Mouse (Mus musculus) spleen, adult 2 months (tissue): ENCODE measurements around the gene Tenm3. TPM values are rescaled to one million over a fixed set of nuclear protein-coding genes. Genes with fewer than 3 reads are reported as not detected.

Experiments
- DNase-seq, 2 experiments: peaks; one replicate each; pipeline versions ENCODE4 v3.0.0 to v3.0.0-alpha.2; 2012 to 2021; ENCODE audit warnings: low spot score in 2 of 2, low read depth in 1 of 2
- H3K27ac ChIP-seq: fragments of 200-500 bp; 2 replicates; pipeline ENCODE4 v1.5.1; 2012; ENCODE audit warnings: low read length, inconsistent platforms; ENCODE audit not compliant: insufficient read depth
- H3K27me3 ChIP-seq: fragments of 200-500 bp; 2 replicates; pipeline ENCODE4 v1.6.1; 2012; ENCODE audit warnings: mild to moderate bottlenecking, moderate library complexity, low read length, inconsistent platforms; ENCODE audit not compliant: control insufficient read depth, insufficient read depth
- H3K36me3 ChIP-seq: fragments of 200-500 bp; 2 replicates; pipeline ENCODE4 v1.6.1; 2012; ENCODE audit warnings: mild to moderate bottlenecking, low read length, inconsistent platforms; ENCODE audit not compliant: control insufficient read depth, insufficient read depth
- H3K4me1 ChIP-seq: fragments of 200-500 bp; 2 replicates; pipeline ENCODE4 v1.6.1; 2011; ENCODE audit warnings: inconsistent platforms; ENCODE audit not compliant: control insufficient read depth, insufficient read depth, insufficient read length
- H3K4me3 ChIP-seq: fragments of 200-500 bp; 2 replicates; pipeline ENCODE4 v1.5.1; 2011; ENCODE audit warnings: mild to moderate bottlenecking, inconsistent platforms; ENCODE audit not compliant: insufficient read depth, insufficient read length; ENCODE audit errors: extremely low read depth
- CTCF ChIP-seq: fragments of 200-500 bp; IDR thresholded peaks from 2 replicates; pipeline ENCODE4 v1.5.1; 2011; ENCODE audit warnings: mild to moderate bottlenecking, inconsistent platforms; ENCODE audit not compliant: insufficient read depth, insufficient read length, insufficient replicate concordance; ENCODE audit errors: extremely low read depth
- POLR2A ChIP-seq: fragments of 200-500 bp; IDR thresholded peaks from 2 replicates; pipeline ENCODE4 v1.6.1; 2011; ENCODE audit warnings: low read depth, low read length, inconsistent platforms
- WGBS: fragments of 180-500 bp; shearing (Covaris S2); methylation state at CpG from one replicate; pipeline ENCODE4 v1.1.7; 2018; 5-methylcytosine and 5-hydroxymethylcytosine counted together
- polyA plus RNA-seq: library from polyadenylated mRNA; depleted of rRNA; stranded (reverse); fragments of >200 nt; gene quantifications from 2 replicates; pipeline ENCODE4 v1.2.3, GENCODE M21; 2012

The Tenm3 gene
- polyA plus RNA-seq, 1 experiment: 0.48 TPM

DNA sequence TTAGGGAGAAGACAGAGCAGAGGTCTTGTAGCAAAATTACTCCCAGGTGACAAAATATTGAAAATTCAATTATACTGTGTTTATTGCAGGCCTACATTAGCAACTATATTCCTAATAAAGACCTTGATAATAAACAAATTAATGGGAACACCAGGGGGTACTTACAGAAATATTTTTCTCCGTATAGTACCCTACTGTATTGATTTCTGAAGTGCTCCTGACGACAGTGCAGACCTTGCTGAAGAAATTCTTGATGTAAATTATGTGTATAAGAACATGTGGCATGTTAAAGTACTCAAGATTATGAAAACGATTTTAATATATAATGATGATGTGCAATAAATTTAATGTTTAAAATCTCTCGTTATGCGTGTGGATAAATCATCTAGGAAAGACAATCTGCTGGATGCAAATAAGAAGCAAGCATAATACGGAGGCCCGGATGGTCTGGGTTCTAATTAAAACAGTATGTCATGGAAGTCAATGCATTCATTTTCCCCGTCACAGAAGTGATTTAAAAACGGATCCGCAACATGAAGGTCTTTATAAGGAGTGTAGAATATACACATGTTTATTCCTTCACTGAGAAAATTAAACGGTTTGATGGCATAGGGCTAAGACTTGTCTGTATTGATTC lies 221.1 kb downstream of the Tenm3 start:
- TF ChIP-seq CTCF (no peak), POLR2A (no peak)
- WGBS: 89% methylated on average over 11 of the region's 11 CpGs

DNA sequence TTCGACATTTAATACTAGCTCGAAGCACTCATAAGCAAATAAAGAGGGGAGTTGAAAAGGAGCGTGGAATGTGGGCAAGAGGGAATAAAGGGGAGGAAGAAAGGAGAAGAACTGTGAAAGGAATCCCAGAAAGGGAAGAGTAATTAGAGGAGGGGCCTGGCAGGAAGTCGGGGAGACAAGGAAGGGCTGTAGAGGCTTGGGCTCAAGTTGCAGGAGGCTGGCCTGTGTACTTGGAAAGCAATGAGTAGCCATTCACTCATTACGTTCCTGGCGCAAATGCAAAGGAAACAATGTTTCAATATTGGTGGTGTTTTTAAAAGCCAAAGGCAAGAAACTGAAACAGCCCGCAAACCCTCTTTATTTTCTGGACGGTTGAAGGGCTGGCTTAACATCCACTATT lies 228.7 kb downstream of the Tenm3 start:
- WGBS: 53% methylated on average over 8 of the region's 8 CpGs
- H3K27ac ChIP-seq: no peak overlapping the region
- no peaks in the 10 kb centered on the region for H3K4me1 ChIP-seq
- no peaks in the 10 kb centered on the region for H3K27me3 ChIP-seq
- no peaks in the 10 kb centered on the region for H3K36me3 ChIP-seq
- no peak for DNase-seq
- H3K4me3 ChIP-seq: no peak overlapping the region
- no peak for TF ChIP-seq CTCF
- TF ChIP-seq POLR2A: no peak

More for the DNA sequence above, 221.1 kb downstream of the Tenm3 start:
- H3K27me3 ChIP-seq: no peaks in the 10 kb centered on the region
- no peak overlapping the region for H3K27ac ChIP-seq
- DNase-seq: no peak
- no peaks in the 10 kb centered on the region for H3K4me1 ChIP-seq
- H3K36me3 ChIP-seq: no peaks in the 10 kb centered on the region
- H3K4me3 ChIP-seq: no peak overlapping the region

DNA sequence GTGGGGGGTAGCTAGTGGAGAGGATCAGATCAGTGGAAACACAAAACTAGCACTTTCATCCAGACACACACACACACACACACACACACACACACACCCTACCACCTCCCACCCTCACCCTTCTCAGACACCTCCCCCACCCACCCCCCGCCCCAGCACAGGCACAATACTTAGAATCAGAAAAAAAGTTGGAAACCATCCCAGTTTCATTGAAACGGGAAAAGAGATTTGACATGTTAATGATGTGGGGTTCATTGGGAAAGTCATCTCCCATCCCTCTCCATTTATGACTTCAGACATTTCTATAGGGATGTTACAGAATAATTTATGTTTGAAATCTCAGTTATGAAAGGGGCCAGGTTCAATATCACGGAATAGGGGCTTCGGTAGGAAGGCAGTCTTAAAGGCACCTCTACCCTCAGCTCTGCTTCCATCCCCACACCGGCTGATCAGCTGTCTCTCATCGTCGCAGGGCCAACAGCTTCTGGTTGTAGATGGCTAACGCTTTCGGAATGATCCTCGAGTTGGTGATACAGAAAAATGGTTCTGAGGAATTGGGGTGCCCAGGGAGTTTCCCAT lies 231.7 kb downstream of the Tenm3 start:
- 88% methylated on average over 10 of the region's 10 CpGs for WGBS
- H3K36me3 ChIP-seq: no peaks in the 10 kb centered on the region
- no peaks in the 10 kb centered on the region for H3K27me3 ChIP-seq
- no peak for DNase-seq
- no peak overlapping the region for H3K27ac ChIP-seq
- H3K4me3 ChIP-seq: no peak overlapping the region
- TF ChIP-seq POLR2A (no peak), CTCF (no peak)
- no peaks in the 10 kb centered on the region for H3K4me1 ChIP-seq

DNA sequence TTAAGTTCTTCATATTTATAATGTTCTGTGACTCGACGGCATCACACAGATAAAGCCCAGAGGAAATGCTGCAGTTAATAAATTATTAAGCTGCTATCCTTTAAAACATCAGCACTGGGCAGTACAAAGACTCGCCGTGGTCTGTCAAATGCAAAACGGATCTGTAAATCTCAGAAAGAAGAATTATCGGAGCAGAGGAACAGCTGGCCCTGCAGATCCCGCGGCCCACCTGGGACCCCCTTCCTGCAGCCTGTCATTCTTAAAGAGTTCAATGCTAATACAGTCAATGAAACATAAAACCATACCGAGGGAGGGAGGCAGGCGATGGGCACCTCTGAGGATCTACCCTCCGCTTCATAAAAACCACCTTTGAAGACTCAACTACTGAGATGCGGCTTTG lies 232.6 kb downstream of the Tenm3 start:
- no peaks in the 10 kb centered on the region for H3K4me1 ChIP-seq
- no peak overlapping the region for H3K4me3 ChIP-seq
- DNase-seq: no peak
- TF ChIP-seq POLR2A (no peak), CTCF (no peak)
- 91% methylated on average over 12 of the region's 12 CpGs for WGBS
- no peaks in the 10 kb centered on the region for H3K27me3 ChIP-seq
- H3K36me3 ChIP-seq: no peaks in the 10 kb centered on the region
- no peak overlapping the region for H3K27ac ChIP-seq

DNA sequence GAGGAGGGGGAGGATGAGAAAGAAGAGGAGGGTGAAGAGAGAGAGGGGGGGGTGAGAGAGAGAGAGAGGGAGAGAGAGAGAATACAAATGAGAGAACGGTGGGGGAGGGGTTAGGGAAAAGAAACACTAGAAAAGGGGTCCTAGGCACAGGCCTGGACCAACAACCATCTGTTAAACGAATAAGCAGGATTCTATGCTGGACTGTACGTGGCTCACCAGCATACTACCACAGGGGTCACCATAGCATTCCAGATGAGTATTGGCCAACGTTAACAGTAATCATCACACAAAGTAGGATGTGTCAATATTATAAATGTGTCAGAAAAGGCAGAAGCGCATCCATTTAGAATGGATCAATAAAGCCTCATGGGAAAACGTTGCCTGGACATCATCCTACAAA lies 233.4 kb downstream of the Tenm3 start:
- no peak overlapping the region for H3K27ac ChIP-seq
- DNase-seq: no peak
- no peak for TF ChIP-seq POLR2A
- TF ChIP-seq CTCF: no peak
- no peak overlapping the region for H3K4me3 ChIP-seq
- H3K36me3 ChIP-seq: no peaks in the 10 kb centered on the region
- H3K4me1 ChIP-seq: no peaks in the 10 kb centered on the region
- 70% methylated on average over 6 of the region's 6 CpGs for WGBS
- H3K27me3 ChIP-seq: no peaks in the 10 kb centered on the region

DNA sequence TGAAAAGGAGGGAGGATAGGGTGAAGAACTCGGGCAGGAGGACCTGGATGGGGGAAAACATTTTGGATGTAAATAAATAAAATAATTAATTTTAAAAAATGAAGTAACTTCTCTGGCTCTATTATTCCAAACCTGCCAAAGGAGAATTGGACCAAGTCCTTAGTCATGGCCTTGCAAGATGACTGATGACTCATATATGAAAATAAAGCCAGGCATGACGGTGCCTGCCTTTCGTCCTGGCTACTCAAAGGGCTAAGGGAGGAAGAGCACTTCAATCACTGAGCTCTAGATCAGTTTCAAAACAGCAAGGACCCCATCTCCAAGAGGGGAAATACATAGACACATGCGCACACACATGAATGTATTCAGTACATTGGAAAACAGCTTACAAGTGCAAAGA lies 234.1 kb downstream of the Tenm3 start:
- no peaks in the 10 kb centered on the region for H3K27me3 ChIP-seq
- H3K27ac ChIP-seq: no peak overlapping the region
- DNase-seq: no peak
- H3K4me1 ChIP-seq: no peaks in the 10 kb centered on the region
- TF ChIP-seq CTCF (no peak), POLR2A (no peak)
- H3K36me3 ChIP-seq: no peaks in the 10 kb centered on the region
- no peak overlapping the region for H3K4me3 ChIP-seq
- 80% methylated on average over 4 of the region's 4 CpGs for WGBS

DNA sequence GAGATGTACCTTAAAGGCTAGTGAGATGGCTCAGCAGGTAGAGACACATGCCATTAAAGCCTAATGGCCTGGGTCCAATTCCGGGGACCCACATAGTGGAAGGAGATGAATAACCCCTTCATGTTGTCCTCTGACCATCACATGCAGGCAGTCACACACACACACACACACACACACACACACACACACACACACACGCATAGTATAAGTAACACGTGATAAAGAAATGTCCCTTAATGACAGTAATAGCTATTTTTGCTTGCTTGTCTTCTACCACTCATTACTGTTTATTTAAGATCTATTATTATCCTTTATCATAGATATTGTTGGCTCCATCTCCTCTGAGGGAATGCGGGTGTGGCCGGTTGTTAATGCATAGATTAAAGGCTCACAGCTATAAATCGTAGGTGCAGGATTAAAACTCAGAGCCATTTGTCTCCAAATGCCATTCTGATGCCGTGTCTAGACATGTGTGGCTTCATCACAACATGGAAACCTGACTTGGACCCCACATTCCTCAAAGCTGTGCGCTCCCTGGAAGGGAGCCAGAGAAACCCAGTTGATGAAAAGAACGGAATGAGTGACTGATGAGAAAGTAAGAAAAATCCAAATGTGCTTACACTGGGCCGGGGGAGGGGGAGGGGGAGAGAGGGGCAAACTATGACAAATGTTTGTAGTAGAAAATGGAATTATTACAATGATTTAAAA lies 239.4 kb downstream of the Tenm3 start:
- 89% methylated on average over 10 of the region's 10 CpGs for WGBS
- Histone ChIP-seq H3K4me1 (no peaks in the 10 kb centered on the region), H3K27ac (no peak overlapping the region), H3K27me3 (no peaks in the 10 kb centered on the region), H3K36me3 (no peaks in the 10 kb centered on the region), H3K4me3 (no peak overlapping the region)
- TF ChIP-seq POLR2A (no peak), CTCF (no peak)
- no peak for DNase-seq
